In genomic region chr10:64489471-64489870, GRCm38 (mm10) we compare ENCODE assay signal across 15 mouse cellular contexts.
DNase-seq lines count a peak whose midpoint lies in the region.
"Had no signal": no experiment of that assay in that cellular context is flagged by ENCODE, and none has a peak within 500 bp of the region (broad histone marks: within the 10 kb centered on the region; RNA-seq: fewer than 3 reads in every experiment).

No protein-coding gene starts in this region.

- DNase-seq in cerebellum, adult 9-10 months: peak; percentile 17
- DNase-seq in cerebellum, postnatal 4 days (ENCODE audit: low spot score in 2 of 2): no peak
- DNase-seq in cerebellum, postnatal 10 days: peak; percentile 47 to 60
- DNase-seq in cerebellum, postnatal 25 days: peak; percentile 27 to 50
- no peak for DNase-seq in ovary, postnatal 36 days (ENCODE audit: low spot score)
- DNase-seq in urinary bladder, adult 18-20 months (ENCODE audit: low spot score in 2 of 2): no peak
- DNase-seq: adrenal gland, adult 2 months; adrenal gland, postnatal 14 days; embryo, embryonic 11 days; gastrocnemius, postnatal 10 days; gastrocnemius, postnatal 36 days; heart, adult 2 months; heart, postnatal 14 days; heart, postnatal 4 days; kidney, adult 18-20 months had no signal

Comparison
In these comparisons a context has a peak if more than half of its experiments do, and no peak if none do; other contexts are left out.
1. DNase-seq: peak in cerebellum, adult 9-10 months (single experiment), cerebellum, postnatal 10 days (2 of 2) and cerebellum, postnatal 25 days (2 of 2); none in cerebellum, postnatal 4 days (0 of 2), ovary, postnatal 36 days (single experiment) and urinary bladder, adult 18-20 months (0 of 2).